Mouse (Mus musculus): ENCODE measurements around the gene Fut1.

DNA sequence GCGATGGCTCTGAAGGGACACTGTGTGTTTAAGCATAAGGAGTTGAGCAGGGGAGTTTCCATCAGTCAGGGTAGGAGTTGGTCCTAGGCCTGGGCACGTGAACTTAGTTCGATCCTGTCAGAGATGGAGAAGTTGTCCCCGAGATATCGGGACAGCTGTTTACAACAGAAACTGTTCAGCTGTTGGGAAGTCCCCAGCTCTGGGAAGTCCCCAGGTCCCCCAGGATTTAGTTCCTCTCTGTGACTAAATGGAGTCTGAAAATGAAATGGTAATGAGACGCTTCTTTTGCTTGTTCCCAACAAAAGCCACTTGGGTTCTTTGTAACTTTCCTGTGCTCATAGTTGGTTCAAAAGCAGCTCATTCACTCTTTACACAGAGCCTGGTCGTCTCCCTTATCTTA lies 25.2 kb upstream of the Fut1 start:
- TF ChIP-seq CTCF (IDR thresholded peaks at IDR 0.05; ENCODE audit: borderline replicate concordance, control insufficient read depth, extremely low read depth, insufficient read depth, low read length, poor library complexity) = no peak
- no peak for TF ChIP-seq POLR2A (IDR thresholded peaks at IDR 0.05; ENCODE audit: control insufficient read depth, extremely low read depth, insufficient read depth, low read length, poor library complexity)
